Mouse (Mus musculus) CH12.LX (cell line): ENCODE data around the gene Mms19. TPM values are rescaled to one million over a fixed set of nuclear protein-coding genes. Genes with fewer than 3 reads are reported as not detected.

ENCODE experiments used
- DNase-seq: peaks from one replicate; pipeline ENCODE4 v3.0.0-alpha.2; 2013; ENCODE audit errors: extremely low read depth
- H3K27ac ChIP-seq: 2 replicates; pipeline ENCODE4 v1.5.1; 2012; ENCODE audit warnings: low read depth, mild to moderate bottlenecking, control low read depth, moderate library complexity; ENCODE audit not compliant: insufficient read depth
- H3K27me3 ChIP-seq: replicated peaks from 2 replicates; pipeline ENCODE3; 2012; ENCODE audit warnings: inconsistent platforms
- H3K36me3 ChIP-seq, 2 experiments: replicated peaks in 1 of 2; 2 replicates each; pipeline versions ENCODE3 to v1.6.1; 2012; ENCODE audit warnings: inconsistent platforms in 1 of 2, low read length in 1 of 2, mild to moderate bottlenecking in 1 of 2, mixed read lengths in 1 of 2, moderate library complexity in 1 of 2; ENCODE audit not compliant: control insufficient read depth in 1 of 2, insufficient read depth in 1 of 2
- H3K4me1 ChIP-seq, 2 experiments: 2 replicates each; pipeline ENCODE4 v1.6.1; 2012; ENCODE audit warnings: inconsistent platforms in 1 of 2, moderate library complexity in 1 of 2; ENCODE audit not compliant: insufficient read depth in 2 of 2, control insufficient read depth in 1 of 2
- H3K4me2 ChIP-seq: 2 replicates; pipeline ENCODE4 v1.6.1; 2012; ENCODE audit warnings: low read depth, mild to moderate bottlenecking, control low read depth; ENCODE audit not compliant: poor library complexity, insufficient read depth, severe bottlenecking
- H3K4me3 ChIP-seq, 3 experiments: fragments of 150-350 bp in 1 of 3; sonication (generic) in 1 of 3; replicated peaks in 1 of 3; 2 replicates each; pipeline versions ENCODE3 to v1.5.1; 2011 to 2012; ENCODE audit warnings: low read depth in 2 of 3, low read length in 2 of 3, mild to moderate bottlenecking in 2 of 3, moderate library complexity in 2 of 3, control low read depth in 1 of 3, improper control_type of control experiment in 1 of 3, inconsistent platforms in 1 of 3, mixed read lengths in 1 of 3; ENCODE audit not compliant: poor library complexity in 1 of 3
- H3K79me2 ChIP-seq: replicated peaks from 2 replicates; pipeline ENCODE4 v1.6.1; 2012; ENCODE audit warnings: mild to moderate bottlenecking, moderate library complexity; ENCODE audit not compliant: control insufficient read depth, poor library complexity, insufficient read depth, severe bottlenecking; ENCODE audit errors: extremely low read depth
- H3K9ac ChIP-seq: 2 replicates; pipeline ENCODE4 v1.6.1; 2012; ENCODE audit warnings: low read depth, mild to moderate bottlenecking, control low read depth, moderate library complexity; ENCODE audit not compliant: insufficient read depth
- H3K9me3 ChIP-seq: replicated peaks from 2 replicates; pipeline ENCODE3; 2012; ENCODE audit warnings: low read length, inconsistent platforms, mixed read lengths
- BHLHE40 ChIP-seq: IDR thresholded peaks from 2 replicates; pipeline ENCODE4 v1.6.1; 2011; ENCODE audit warnings: mild to moderate bottlenecking, low read depth, low read length, improper control_type of control experiment
- CTCF ChIP-seq, 2 experiments: IDR thresholded peaks in 1 of 2; conservative IDR thresholded peaks in 1 of 2; 2 replicates each; pipeline ENCODE4 v1.5.1; 2011 to 2012; ENCODE audit warnings: low read depth in 2 of 2, low read length in 2 of 2, improper control_type of control experiment in 1 of 2, inconsistent platforms in 1 of 2, mild to moderate bottlenecking in 1 of 2, moderate library complexity in 1 of 2
- EP300 ChIP-seq: IDR thresholded peaks from 2 replicates; pipeline ENCODE4 v1.6.1; 2011; ENCODE audit warnings: low read length, improper control_type of control experiment
- JUN ChIP-seq: IDR thresholded peaks from 2 replicates; pipeline ENCODE4 v1.6.1; 2011; ENCODE audit warnings: low read depth, mild to moderate bottlenecking, low read length, improper control_type of control experiment, moderate library complexity; ENCODE audit not compliant: insufficient read depth
- JUND ChIP-seq: conservative IDR thresholded peaks from 2 replicates; pipeline ENCODE4 v1.6.1; 2011; ENCODE audit warnings: low read depth, low read length, improper control_type of control experiment
- MAX ChIP-seq: IDR thresholded peaks from 2 replicates; pipeline ENCODE4 v1.6.1; 2011; ENCODE audit warnings: low read length, improper control_type of control experiment
- MAZ ChIP-seq: IDR thresholded peaks from 2 replicates; pipeline ENCODE4 v1.6.1; 2012; ENCODE audit warnings: low read depth, mild to moderate bottlenecking, inconsistent platforms, low read length, improper control_type of control experiment, moderate library complexity
- MYC ChIP-seq: IDR thresholded peaks from 2 replicates; pipeline ENCODE4 v1.6.1; 2011; ENCODE audit warnings: low read depth, mild to moderate bottlenecking, improper control_type of control experiment, low read length
- NELFE ChIP-seq: IDR thresholded peaks from 2 replicates; pipeline ENCODE4 v1.6.1; 2011; ENCODE audit warnings: low read depth, low read length, improper control_type of control experiment
- PAX5 ChIP-seq: IDR thresholded peaks from 2 replicates; pipeline ENCODE4 v1.6.1; 2012; ENCODE audit warnings: low read length, inconsistent platforms, mixed read lengths
- POLR2A ChIP-seq: IDR thresholded peaks from 2 replicates; pipeline ENCODE4 v1.6.1; 2011; ENCODE audit warnings: low read depth, mild to moderate bottlenecking, improper control_type of control experiment, low read length
- POLR2AphosphoS2 ChIP-seq: IDR thresholded peaks from 2 replicates; pipeline ENCODE4 v1.6.1; 2011; ENCODE audit warnings: low read depth, low read length, improper control_type of control experiment
- RAD21 ChIP-seq: IDR thresholded peaks from 2 replicates; pipeline ENCODE4 v1.6.1; 2011; ENCODE audit warnings: low read depth, mild to moderate bottlenecking, low read length, improper control_type of control experiment, moderate library complexity
- SMC3 ChIP-seq: IDR thresholded peaks from 2 replicates; pipeline ENCODE4 v1.6.1; 2011; ENCODE audit warnings: low read depth, low read length, improper control_type of control experiment
- TBP ChIP-seq: conservative IDR thresholded peaks from 2 replicates; pipeline ENCODE4 v1.6.1; 2011; ENCODE audit warnings: low read depth, low read length, improper control_type of control experiment
- TCF12 ChIP-seq: IDR thresholded peaks from 2 replicates; pipeline ENCODE4 v1.6.1; 2014; ENCODE audit warnings: low read depth, mild to moderate bottlenecking, inconsistent platforms, low read length, improper control_type of control experiment
- UBTF ChIP-seq: IDR thresholded peaks from 2 replicates; pipeline ENCODE4 v1.6.1; 2012; ENCODE audit warnings: low read depth, mild to moderate bottlenecking, inconsistent platforms, low read length, improper control_type of control experiment, moderate library complexity
- ZC3H11A ChIP-seq: IDR thresholded peaks from 2 replicates; pipeline ENCODE4 v1.6.1; 2012; ENCODE audit warnings: low read depth, mild to moderate bottlenecking, inconsistent platforms, low read length, improper control_type of control experiment
- ZNF384 ChIP-seq: IDR thresholded peaks from 2 replicates; pipeline ENCODE4 v1.6.1; 2012; ENCODE audit warnings: low read depth, low read length, improper control_type of control experiment, inconsistent platforms
- dilution Hi-C: fragments of 300-500 bp; cut with MboI; formaldehyde crosslinking; loops from 2 replicates; pipeline ENCODE4 v1.14.3; 2020; ENCODE audit warnings: low sequenced_read_pairs; ENCODE audit not compliant: extremely low pct_unique_long_range_greater_than_20kb, extremely low pct_ligation_motif_present
- in situ Hi-C: fragments of 300-500 bp; cut with MboI; formaldehyde crosslinking; loops from 3 replicates; pipeline ENCODE4 v1.14.3; 2019; ENCODE audit warnings: low sequenced_read_pairs, low pct_ligation_motif_present, low pct_unique_long_range_greater_than_20kb, mixed read lengths
- polyA plus RNA-seq: library from polyadenylated mRNA; unstranded; fragments of >175 nt; gene quantifications from 2 replicates; pipeline ENCODE4 v1.2.1, GENCODE M21; 2012; ENCODE audit warnings: low read depth; ENCODE audit not compliant: insufficient read length
- total RNA-seq, 2 experiments: library from RNA; depleted of rRNA; stranded (reverse); fragments of 300-350 nt in 1 of 2; fragments of >200 nt in 1 of 2; gene quantifications; 2 replicates each; pipeline ENCODE4 v1.2.3; 2012 to 2014

Mms19 gene
- total and polyA plus RNA-seq, 3 experiments: 32.1 to 46.3 (median 43.3) TPM

DNA sequence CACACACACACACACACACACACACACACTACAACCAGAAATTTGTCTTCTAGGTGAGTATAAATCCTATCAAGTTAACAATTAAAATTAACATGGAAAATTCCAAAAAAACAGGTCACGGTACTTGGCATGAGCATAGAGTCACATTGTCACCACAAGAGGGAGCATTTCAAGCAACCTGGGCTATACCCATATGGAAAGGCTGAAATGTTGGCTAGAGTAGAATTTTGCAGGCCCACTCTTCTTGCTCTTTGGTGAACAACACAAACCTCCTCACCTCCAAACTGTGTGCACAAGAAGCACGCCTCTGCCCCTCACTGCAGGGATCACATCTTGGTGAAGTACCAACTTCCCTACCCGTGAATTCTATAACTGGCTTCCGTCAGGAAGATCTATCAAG is 82.1 kb downstream of the Mms19 start:
- H3K4me3 ChIP-seq: no peak overlapping the region
- DNase-seq: peak; percentile 54
- no peak overlapping the region for H3K4me2 ChIP-seq
- H3K27me3 ChIP-seq: no peaks in the 10 kb centered on the region
- in situ Hi-C loops: loop anchor here (10.0 kb wide), 1 partner anchor 54 kb away; the partner anchor contains the start of gene Frat2
- no peaks in the 10 kb centered on the region for H3K9me3 ChIP-seq
- H3K4me1 ChIP-seq: peaks cover 6 to 31% of the 10 kb centered on the region in 2 experiments
- no peak overlapping the region for H3K27ac ChIP-seq
- TF ChIP-seq TCF12: no peak
- TF ChIP-seq SMC3: peak; percentile 59
- 0 out of 2 replicates have a peak, but pooled peaks have one; percentile 16 for TF ChIP-seq TBP
- no peak for TF ChIP-seq JUND
- no peak for TF ChIP-seq ZC3H11A
- peak; percentile 58 for TF ChIP-seq BHLHE40
- peak; percentile 43 for TF ChIP-seq RAD21
- TF ChIP-seq CTCF (conservative IDR thresholded peaks at IDR 0.05 in 1 of 2, IDR thresholded peaks at IDR 0.05 in 1 of 2; ENCODE audit: low read depth in 2 of 2, low read length in 2 of 2): peak; percentile 29 to 76
- TF ChIP-seq MAX: peak; percentile 60; the same call in 1 of the 2 replicates
- peak; percentile 53; the same call in 1 of the 2 replicates for TF ChIP-seq MYC
- TF ChIP-seq MAZ: no peak
- TF ChIP-seq POLR2AphosphoS2: no peak
- TF ChIP-seq JUN: no peak
- no peak for TF ChIP-seq EP300
- TF ChIP-seq, all 38 proteins: peak for 7
- no peak overlapping the region for H3K9ac ChIP-seq
- dilution Hi-C loops: no loop called here
- peaks cover 0 to 3% of the 10 kb centered on the region in 2 experiments for H3K36me3 ChIP-seq
- H3K79me2 ChIP-seq: peaks cover 15% of the 10 kb centered on the region

DNA sequence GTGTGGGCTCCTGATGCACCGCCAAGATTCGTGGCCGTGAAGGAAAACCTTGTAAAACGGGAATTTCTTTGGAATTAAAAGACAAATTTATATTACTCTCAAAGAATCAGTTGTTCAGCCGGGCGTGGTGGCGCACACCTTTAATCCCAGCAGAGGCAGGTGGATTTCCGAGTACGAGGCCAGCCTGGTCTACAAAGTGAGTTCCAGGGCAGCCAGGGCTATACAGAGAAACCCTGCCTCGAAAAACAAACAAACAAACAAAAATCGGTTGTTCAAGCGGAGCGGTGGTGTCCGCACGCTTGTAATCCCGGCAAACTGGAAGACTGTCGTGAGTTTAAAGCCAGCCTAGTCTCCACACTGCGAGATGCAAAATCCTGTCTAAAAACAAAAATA is 84.6 kb downstream of the Mms19 start:
- Histone ChIP-seq H3K27ac (no peak overlapping the region), H3K36me3 (peaks cover 12 to 24% of the 10 kb centered on the region in 2 experiments), H3K9me3 (no peaks in the 10 kb centered on the region), H3K27me3 (no peaks in the 10 kb centered on the region), H3K4me1 (peaks cover 10 to 37% of the 10 kb centered on the region in 2 experiments), H3K4me3 (peak overlapping the region; percentile 82 to 93 (median 90)), H3K9ac (peak overlapping the region; percentile 64), H3K4me2 (peak overlapping the region; percentile 86), H3K79me2 (peaks cover 19% of the 10 kb centered on the region)
- dilution Hi-C loops (no loop called here), in situ Hi-C loops (loop anchor here (10.0 kb wide), 1 partner anchor 52 kb away; the partner anchor contains the start of gene Frat2)
- TF ChIP-seq UBTF (no peak), MYC (no peak), POLR2A (no peak), NELFE (no peak), TBP (0 out of 2 replicates have a peak, but pooled peaks have one; percentile 2), TCF12 (no peak), PAX5 (no peak), ZC3H11A (no peak), MAZ (0 out of 2 replicates have a peak, but pooled peaks have one; percentile 13), ZNF384 (no peak)
- no peak for DNase-seq
